Mouse (Mus musculus): ENCODE results near the gene Plxdc1.

DNA sequence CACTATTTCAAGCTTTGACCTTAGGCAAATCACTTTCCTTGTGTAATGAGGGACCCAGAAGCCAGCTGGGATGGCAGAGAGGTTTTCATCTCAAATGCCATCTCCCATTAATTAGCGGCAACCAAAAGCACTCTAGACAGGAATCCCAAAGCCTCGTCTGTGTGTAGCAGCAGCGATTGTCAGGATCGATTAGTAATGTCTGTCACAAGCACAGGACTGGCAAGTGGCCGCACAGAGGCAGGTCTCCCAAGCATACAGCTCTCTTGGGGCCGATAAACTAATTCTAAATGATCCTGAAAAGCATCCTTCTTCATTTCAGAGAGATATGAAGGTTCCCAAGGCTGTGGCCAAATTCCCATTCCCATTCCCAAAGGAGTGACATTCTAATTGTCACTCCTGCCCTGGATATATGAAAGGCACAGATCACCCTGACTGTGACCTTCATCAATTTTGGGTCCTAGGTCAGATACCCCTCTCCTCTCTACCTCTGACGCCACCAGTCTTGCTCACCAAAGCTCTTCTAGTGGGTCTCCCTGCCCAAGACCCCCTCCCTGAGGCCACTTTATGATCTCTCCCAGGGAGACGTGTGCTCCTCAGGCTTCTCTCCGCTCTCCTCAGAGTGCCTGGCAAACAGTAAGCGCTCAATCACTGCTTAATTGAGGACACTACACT is 6.3 kb downstream of the Plxdc1 start:
- TF ChIP-seq CTCF (IDR thresholded peaks at IDR 0.05; ENCODE audit: low read depth, low read length) (no peak), POLR2A (IDR thresholded peaks at IDR 0.05; ENCODE audit: insufficient read depth, low read length) (no peak), EP300 (IDR thresholded peaks at IDR 0.05; ENCODE audit: insufficient read depth, low read depth, low read length) (no peak)
